Mouse (Mus musculus): ENCODE measurements around the gene Elp1. TPM values are rescaled to one million over a fixed set of nuclear protein-coding genes. Genes with fewer than 3 reads are reported as not detected.
A peak's percentile ranks its signal among the peaks of the same experiment; 100 is the strongest.

Gene Elp1
- polyA plus RNA-seq, 1 experiment, result 82.2 TPM

DNA sequence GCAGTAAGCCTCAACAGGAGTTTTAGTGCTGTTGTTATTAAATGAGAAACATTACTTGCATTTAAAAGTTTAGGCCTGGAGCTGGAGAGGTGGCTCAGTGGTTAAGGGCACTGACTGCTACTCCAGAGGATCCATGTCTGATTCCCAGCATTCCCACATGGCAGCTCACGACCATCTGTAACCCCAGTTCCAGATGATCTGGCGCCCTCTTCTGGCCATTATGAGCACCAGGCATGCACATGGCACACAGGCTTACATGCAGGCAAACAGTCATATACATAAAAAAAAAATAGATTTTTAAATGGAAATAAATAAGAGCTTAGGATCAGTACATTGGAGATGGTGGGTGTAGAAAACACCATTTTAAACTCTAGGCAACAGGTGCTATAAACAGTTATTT lies 41.8 kb upstream of the Elp1 start:
- Histone ChIP-seq H3K9ac (ENCODE audit: low read depth, poor library complexity, severe bottlenecking) (no peak overlapping the region), H3K9me3 (replicated peaks; ENCODE audit: control insufficient read depth, insufficient read depth, low read length, poor library complexity, severe bottlenecking) (peaks cover 12% of the 10 kb centered on the region), H3K4me1 (ENCODE audit: control insufficient read depth, insufficient read depth, low read length) (no peaks in the 10 kb centered on the region), H3K4me3 (ENCODE audit: low read depth, low read length) (no peak overlapping the region), H3K27me3 (ENCODE audit: control insufficient read depth, insufficient read depth, low read length, poor library complexity, severe bottlenecking) (no peaks in the 10 kb centered on the region), H3K36me3 (ENCODE audit: control insufficient read depth, insufficient read depth, low read length, poor library complexity, severe bottlenecking) (peaks cover 34% of the 10 kb centered on the region), H3K27ac (ENCODE audit: insufficient read depth, low read length) (no peak overlapping the region)
- TF ChIP-seq EP300 (IDR thresholded peaks at IDR 0.05; ENCODE audit: insufficient read depth, low read depth, low read length) (no peak), CTCF (IDR thresholded peaks at IDR 0.05; ENCODE audit: low read depth, low read length) (peak; percentile 23), POLR2A (IDR thresholded peaks at IDR 0.05; ENCODE audit: insufficient read depth, low read length) (no peak)

DNA sequence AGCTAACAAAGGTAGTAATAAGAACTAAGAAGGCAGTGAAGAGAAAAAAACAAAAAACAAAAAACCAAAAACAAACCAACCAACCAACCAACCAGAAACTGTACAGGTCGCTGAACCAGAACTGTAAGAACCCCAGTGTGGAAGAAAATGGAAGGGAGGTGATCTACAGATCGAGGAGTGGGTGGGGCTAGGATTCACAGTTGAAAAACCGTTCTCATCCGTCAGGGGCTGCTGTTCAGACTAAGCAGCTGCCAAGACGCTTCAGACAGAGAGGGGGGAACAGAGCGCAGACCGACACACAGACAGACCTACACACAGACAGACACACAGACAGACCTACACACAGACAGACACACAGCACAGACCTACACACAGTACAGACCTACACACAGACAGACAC lies 40.4 kb upstream of the Elp1 start:
- Histone ChIP-seq H3K4me3 (ENCODE audit: low read depth, low read length) (no peak overlapping the region), H3K4me1 (ENCODE audit: control insufficient read depth, insufficient read depth, low read length) (no peaks in the 10 kb centered on the region), H3K27me3 (ENCODE audit: control insufficient read depth, insufficient read depth, low read length, poor library complexity, severe bottlenecking) (no peaks in the 10 kb centered on the region), H3K9ac (ENCODE audit: low read depth, poor library complexity, severe bottlenecking) (no peak overlapping the region), H3K36me3 (ENCODE audit: control insufficient read depth, insufficient read depth, low read length, poor library complexity, severe bottlenecking) (peaks cover 45% of the 10 kb centered on the region), H3K9me3 (replicated peaks; ENCODE audit: control insufficient read depth, insufficient read depth, low read length, poor library complexity, severe bottlenecking) (peaks cover 12% of the 10 kb centered on the region), H3K27ac (ENCODE audit: insufficient read depth, low read length) (no peak overlapping the region)
- no peak for TF ChIP-seq EP300 (IDR thresholded peaks at IDR 0.05; ENCODE audit: insufficient read depth, low read depth, low read length)

DNA sequence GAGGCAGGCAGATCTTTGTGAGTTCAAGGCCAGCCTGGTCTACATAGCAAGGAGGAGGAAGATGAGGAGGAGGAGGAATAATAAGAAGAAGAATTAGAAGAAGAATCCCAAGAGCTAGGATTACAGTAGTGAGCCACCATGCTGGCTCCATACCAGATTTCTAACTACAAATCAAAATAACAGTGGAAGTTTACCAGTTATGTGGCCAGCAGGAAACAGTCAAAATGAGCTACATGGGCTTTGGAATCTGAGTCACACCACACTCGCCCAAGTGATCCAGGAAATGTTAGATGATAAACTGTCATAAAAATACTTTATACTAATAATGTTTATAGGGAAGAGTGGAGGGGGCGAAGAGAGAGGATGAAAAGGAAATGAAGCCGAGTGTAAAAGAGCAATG lies 38.2 kb upstream of the Elp1 start:
- Histone ChIP-seq H3K9me3 (replicated peaks; ENCODE audit: control insufficient read depth, insufficient read depth, low read length, poor library complexity, severe bottlenecking) (peaks cover 12% of the 10 kb centered on the region), H3K27ac (ENCODE audit: insufficient read depth, low read length) (no peak overlapping the region), H3K4me3 (ENCODE audit: low read depth, low read length) (no peak overlapping the region), H3K36me3 (ENCODE audit: control insufficient read depth, insufficient read depth, low read length, poor library complexity, severe bottlenecking) (peaks cover 57% of the 10 kb centered on the region), H3K9ac (ENCODE audit: low read depth, poor library complexity, severe bottlenecking) (no peak overlapping the region), H3K4me1 (ENCODE audit: control insufficient read depth, insufficient read depth, low read length) (no peaks in the 10 kb centered on the region), H3K27me3 (ENCODE audit: control insufficient read depth, insufficient read depth, low read length, poor library complexity, severe bottlenecking) (no peaks in the 10 kb centered on the region)
- TF ChIP-seq CTCF (IDR thresholded peaks at IDR 0.05; ENCODE audit: low read depth, low read length), result no peak
- no peak for TF ChIP-seq POLR2A (IDR thresholded peaks at IDR 0.05; ENCODE audit: insufficient read depth, low read length)

DNA sequence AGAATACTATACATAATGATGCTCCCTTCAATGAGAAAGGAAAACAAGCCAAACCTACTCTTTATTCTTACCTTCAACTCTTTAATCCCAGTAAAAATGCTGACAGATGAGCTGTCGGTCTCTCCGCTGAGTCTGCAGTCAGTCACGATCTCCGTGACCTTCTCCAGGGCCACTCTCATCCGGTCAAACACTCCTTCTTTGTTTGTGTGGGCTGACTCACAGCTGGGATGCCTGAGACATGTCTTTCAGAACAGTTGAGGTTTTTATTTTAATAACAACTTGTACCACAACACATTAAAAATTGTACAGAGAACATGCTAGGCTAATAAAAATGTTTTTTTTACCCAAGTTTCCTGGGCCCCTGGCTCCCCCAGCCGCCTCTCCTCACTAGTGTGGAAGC lies 35.5 kb upstream of the Elp1 start:
- peaks cover 59% of the 10 kb centered on the region for H3K36me3 ChIP-seq (ENCODE audit: control insufficient read depth, insufficient read depth, low read length, poor library complexity, severe bottlenecking)
- TF ChIP-seq CTCF (IDR thresholded peaks at IDR 0.05; ENCODE audit: low read depth, low read length) (no peak), EP300 (IDR thresholded peaks at IDR 0.05; ENCODE audit: insufficient read depth, low read depth, low read length) (no peak), POLR2A (IDR thresholded peaks at IDR 0.05; ENCODE audit: insufficient read depth, low read length) (no peak)
- no peak overlapping the region for H3K4me3 ChIP-seq (ENCODE audit: low read depth, low read length)
- H3K9ac ChIP-seq (ENCODE audit: low read depth, poor library complexity, severe bottlenecking), result no peak overlapping the region
- no peaks in the 10 kb centered on the region for H3K9me3 ChIP-seq (replicated peaks; ENCODE audit: control insufficient read depth, insufficient read depth, low read length, poor library complexity, severe bottlenecking)
- no peaks in the 10 kb centered on the region for H3K4me1 ChIP-seq (ENCODE audit: control insufficient read depth, insufficient read depth, low read length)
- no peaks in the 10 kb centered on the region for H3K27me3 ChIP-seq (ENCODE audit: control insufficient read depth, insufficient read depth, low read length, poor library complexity, severe bottlenecking)
- no peak overlapping the region for H3K27ac ChIP-seq (ENCODE audit: insufficient read depth, low read length)

DNA sequence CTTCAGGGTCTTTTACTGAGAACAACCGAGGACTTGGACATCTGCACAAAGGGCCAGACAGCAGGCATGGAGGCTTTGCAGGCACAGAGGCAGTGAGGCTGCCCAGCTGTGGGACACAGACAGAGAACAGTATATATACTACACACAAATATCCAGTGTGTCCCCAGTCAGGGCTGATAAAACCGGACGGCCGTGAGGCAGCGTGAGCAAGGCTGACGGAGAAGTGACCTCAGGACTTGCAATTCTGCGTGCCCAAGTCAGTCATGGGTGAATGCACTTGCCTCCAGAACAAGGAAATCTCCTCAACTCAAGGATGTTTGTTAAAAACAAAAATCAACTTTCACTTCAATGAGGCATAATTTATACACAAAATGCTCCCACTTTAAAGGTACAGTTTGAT lies 29.9 kb upstream of the Elp1 start:
- H3K9ac ChIP-seq (ENCODE audit: low read depth, poor library complexity, severe bottlenecking), result no peak overlapping the region
- no peak overlapping the region for H3K4me3 ChIP-seq (ENCODE audit: low read depth, low read length)
- no peaks in the 10 kb centered on the region for H3K27me3 ChIP-seq (ENCODE audit: control insufficient read depth, insufficient read depth, low read length, poor library complexity, severe bottlenecking)
- no peaks in the 10 kb centered on the region for H3K9me3 ChIP-seq (replicated peaks; ENCODE audit: control insufficient read depth, insufficient read depth, low read length, poor library complexity, severe bottlenecking)
- no peak overlapping the region for H3K27ac ChIP-seq (ENCODE audit: insufficient read depth, low read length)
- TF ChIP-seq POLR2A (IDR thresholded peaks at IDR 0.05; ENCODE audit: insufficient read depth, low read length), result no peak
- TF ChIP-seq CTCF (IDR thresholded peaks at IDR 0.05; ENCODE audit: low read depth, low read length), result no peak
- no peak for TF ChIP-seq EP300 (IDR thresholded peaks at IDR 0.05; ENCODE audit: insufficient read depth, low read depth, low read length)
- no peaks in the 10 kb centered on the region for H3K4me1 ChIP-seq (ENCODE audit: control insufficient read depth, insufficient read depth, low read length)
- H3K36me3 ChIP-seq (ENCODE audit: control insufficient read depth, insufficient read depth, low read length, poor library complexity, severe bottlenecking), result peaks cover 52% of the 10 kb centered on the region

DNA sequence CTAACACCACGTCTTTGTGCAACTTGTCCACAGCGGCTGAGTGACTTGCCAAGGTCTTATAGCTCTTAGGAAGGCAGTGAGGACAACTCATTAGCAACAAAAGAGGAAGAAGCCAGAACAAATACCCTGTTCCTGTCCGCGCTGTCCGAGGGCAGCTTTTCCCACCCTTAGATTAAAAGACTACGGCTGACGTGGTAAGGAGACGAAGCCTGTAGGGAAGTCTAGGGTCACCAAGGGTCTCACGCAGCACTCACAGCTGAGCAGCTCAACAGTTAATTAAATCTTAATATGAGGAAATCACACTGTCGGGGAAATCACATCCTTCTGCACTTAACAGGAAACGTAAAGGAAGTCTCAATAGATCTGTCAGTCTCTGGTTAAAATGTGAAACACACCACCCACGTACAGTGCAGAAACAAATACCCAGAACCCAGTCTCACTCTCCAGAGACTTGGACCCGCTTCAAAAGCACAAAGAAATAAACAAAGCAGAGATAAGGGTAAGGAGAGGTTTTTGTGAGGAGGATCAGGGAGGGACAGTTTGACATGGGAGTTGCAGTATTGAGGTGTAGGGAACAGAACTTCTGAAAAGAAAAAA lies 29.0 kb upstream of the Elp1 start:
- TF ChIP-seq CTCF (IDR thresholded peaks at IDR 0.05; ENCODE audit: low read depth, low read length) (no peak), EP300 (IDR thresholded peaks at IDR 0.05; ENCODE audit: insufficient read depth, low read depth, low read length) (no peak), POLR2A (IDR thresholded peaks at IDR 0.05; ENCODE audit: insufficient read depth, low read length) (no peak)
- H3K27ac ChIP-seq (ENCODE audit: insufficient read depth, low read length), result no peak overlapping the region
- no peak overlapping the region for H3K9ac ChIP-seq (ENCODE audit: low read depth, poor library complexity, severe bottlenecking)
- no peak overlapping the region for H3K4me3 ChIP-seq (ENCODE audit: low read depth, low read length)
- no peaks in the 10 kb centered on the region for H3K27me3 ChIP-seq (ENCODE audit: control insufficient read depth, insufficient read depth, low read length, poor library complexity, severe bottlenecking)
- peaks cover 48% of the 10 kb centered on the region for H3K36me3 ChIP-seq (ENCODE audit: control insufficient read depth, insufficient read depth, low read length, poor library complexity, severe bottlenecking)
- H3K9me3 ChIP-seq (replicated peaks; ENCODE audit: control insufficient read depth, insufficient read depth, low read length, poor library complexity, severe bottlenecking), result no peaks in the 10 kb centered on the region
- H3K4me1 ChIP-seq (ENCODE audit: control insufficient read depth, insufficient read depth, low read length), result no peaks in the 10 kb centered on the region

Measured in ES-Bruce4 (cell line).